Mouse (Mus musculus): ENCODE measurements around the gene Ap1b1. TPM values are rescaled to one million over a fixed set of nuclear protein-coding genes. Genes with fewer than 3 reads are reported as not detected.

Gene Ap1b1
- polyA plus RNA-seq, 1 experiment from 2014 or later, result 41.8 TPM

- Histone ChIP-seq H3K27ac (replicated peaks) (no peak overlapping the region), H3K9ac (ENCODE audit: low read length) (no peak overlapping the region), H3K4me1 (replicated peaks; ENCODE audit: control insufficient read depth, insufficient read depth) (no peaks in the 10 kb centered on the region), H3K27me3 (ENCODE audit: control insufficient read depth, insufficient read depth, low read length) (no peaks in the 10 kb centered on the region), H3K36me3 (ENCODE audit: control insufficient read depth, insufficient read depth, low read length) (0 out of 2 replicates have a peak, but pooled peaks cover 4% of the 10 kb centered on the region), H3K4me3 (ENCODE audit: low read depth, low read length) (no peak overlapping the region), H3K4me2 (replicated peaks; ENCODE audit: low read depth) (no peak overlapping the region), H3K9me3 (ENCODE audit: control insufficient read depth, low read length) (no peaks in the 10 kb centered on the region)
- 78% methylated on average over 1 of the region's 1 CpGs for WGBS
- no peak for ATAC-seq (ENCODE audit: low FRiP score, low TSS enrichment)
- DNase-seq (ENCODE audit: low spot score), result no peak
- no peak for TF ChIP-seq CTCF (IDR thresholded peaks at IDR 0.05; ENCODE audit: low read depth)
- no peak for TF ChIP-seq EP300 (optimal IDR thresholded peaks at IDR 0.05)
Measured at GRCm38 (mm10) chr11:5011480-5011879, 24.9 kb downstream of the Ap1b1 start.

DNA sequence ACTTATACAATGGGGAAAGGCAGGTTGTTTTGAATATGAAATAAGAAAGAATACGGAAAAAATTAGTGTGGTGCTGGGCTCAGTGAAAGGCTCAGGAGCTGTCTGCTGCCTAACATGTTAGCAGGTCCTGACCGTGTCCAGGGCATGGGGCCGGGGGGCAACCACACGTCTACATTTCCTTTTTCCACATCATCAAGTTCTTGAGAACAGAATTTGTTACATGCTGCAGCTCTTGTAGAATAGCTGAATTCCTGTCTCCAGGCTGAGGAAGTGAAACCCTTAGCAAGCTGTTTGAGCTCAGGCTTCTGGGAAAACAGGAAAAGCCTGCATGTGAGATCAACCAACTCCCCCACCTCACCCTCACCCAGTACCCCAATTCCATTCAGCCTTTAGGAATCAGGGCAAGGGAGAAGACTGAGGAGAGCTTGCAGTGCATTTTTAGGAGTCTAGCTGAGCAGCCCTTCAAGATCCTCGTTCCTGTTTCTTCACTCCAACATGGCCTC lies 25.6 kb downstream of the Ap1b1 start:
- Histone ChIP-seq H3K27ac (replicated peaks) (no peak overlapping the region), H3K27me3 (ENCODE audit: control insufficient read depth, insufficient read depth, low read length) (no peaks in the 10 kb centered on the region), H3K9me3 (ENCODE audit: control insufficient read depth, low read length) (no peaks in the 10 kb centered on the region), H3K36me3 (ENCODE audit: control insufficient read depth, insufficient read depth, low read length) (0 out of 2 replicates have a peak, but pooled peaks cover 4% of the 10 kb centered on the region), H3K9ac (ENCODE audit: low read length) (no peak overlapping the region), H3K4me2 (replicated peaks; ENCODE audit: low read depth) (no peak overlapping the region), H3K4me3 (ENCODE audit: low read depth, low read length) (no peak overlapping the region), H3K4me1 (replicated peaks; ENCODE audit: control insufficient read depth, insufficient read depth) (no peaks in the 10 kb centered on the region)
- TF ChIP-seq CTCF (IDR thresholded peaks at IDR 0.05; ENCODE audit: low read depth), result no peak
- no peak for TF ChIP-seq EP300 (optimal IDR thresholded peaks at IDR 0.05)
- 68% methylated on average over 5 of the region's 5 CpGs for WGBS
- DNase-seq (ENCODE audit: low spot score), result no peak
- no peak; the same call in 1 of the 2 replicates for ATAC-seq (ENCODE audit: low FRiP score, low TSS enrichment)

- no peak overlapping the region for H3K4me3 ChIP-seq (ENCODE audit: low read depth, low read length)
- DNase-seq (ENCODE audit: low spot score) (peak; percentile 62), ATAC-seq (ENCODE audit: low FRiP score, low TSS enrichment) (peak; percentile 62)
- no peaks in the 10 kb centered on the region for H3K4me1 ChIP-seq (replicated peaks; ENCODE audit: control insufficient read depth, insufficient read depth)
- peak; percentile 81 for TF ChIP-seq CTCF (IDR thresholded peaks at IDR 0.05; ENCODE audit: low read depth)
- TF ChIP-seq EP300 (optimal IDR thresholded peaks at IDR 0.05), result no peak
- peaks cover 19% of the 10 kb centered on the region for H3K36me3 ChIP-seq (ENCODE audit: control insufficient read depth, insufficient read depth, low read length)
- H3K27me3 ChIP-seq (ENCODE audit: control insufficient read depth, insufficient read depth, low read length), result no peaks in the 10 kb centered on the region
- no peak overlapping the region for H3K27ac ChIP-seq (replicated peaks)
- H3K4me2 ChIP-seq (replicated peaks; ENCODE audit: low read depth), result no peak overlapping the region
- 56% methylated on average over 2 of the region's 2 CpGs for WGBS
- H3K9ac ChIP-seq (ENCODE audit: low read length), result no peak overlapping the region
- H3K9me3 ChIP-seq (ENCODE audit: control insufficient read depth, low read length), result no peaks in the 10 kb centered on the region
Measured at GRCm38 (mm10) chr11:5015720-5016119, 29.1 kb downstream of the Ap1b1 start.

GRCm38 (mm10) chr11:5016286-5016685 lies 29.7 kb downstream of the Ap1b1 start:
- no peaks in the 10 kb centered on the region for H3K4me1 ChIP-seq (replicated peaks; ENCODE audit: control insufficient read depth, insufficient read depth)
- TF ChIP-seq EP300 (optimal IDR thresholded peaks at IDR 0.05) (no peak), CTCF (IDR thresholded peaks at IDR 0.05; ENCODE audit: low read depth) (no peak)
- no peak overlapping the region for H3K4me2 ChIP-seq (replicated peaks; ENCODE audit: low read depth)
- no peak overlapping the region for H3K9ac ChIP-seq (ENCODE audit: low read length)
- DNase-seq (ENCODE audit: low spot score), result no peak
- WGBS, result 89% methylated on average over 5 of the region's 5 CpGs
- H3K27me3 ChIP-seq (ENCODE audit: control insufficient read depth, insufficient read depth, low read length), result no peaks in the 10 kb centered on the region
- no peak overlapping the region for H3K4me3 ChIP-seq (ENCODE audit: low read depth, low read length)
- no peak for ATAC-seq (ENCODE audit: low FRiP score, low TSS enrichment)
- H3K36me3 ChIP-seq (ENCODE audit: control insufficient read depth, insufficient read depth, low read length), result peaks cover 19% of the 10 kb centered on the region
- H3K9me3 ChIP-seq (ENCODE audit: control insufficient read depth, low read length), result no peaks in the 10 kb centered on the region
- H3K27ac ChIP-seq (replicated peaks), result no peak overlapping the region

GRCm38 (mm10) chr11:5017506-5017905 lies 30.9 kb downstream of the Ap1b1 start:
- Histone ChIP-seq H3K4me1 (replicated peaks; ENCODE audit: control insufficient read depth, insufficient read depth) (no peaks in the 10 kb centered on the region), H3K9me3 (ENCODE audit: control insufficient read depth, low read length) (no peaks in the 10 kb centered on the region), H3K27ac (replicated peaks) (no peak overlapping the region), H3K27me3 (ENCODE audit: control insufficient read depth, insufficient read depth, low read length) (no peaks in the 10 kb centered on the region), H3K36me3 (ENCODE audit: control insufficient read depth, insufficient read depth, low read length) (peaks cover 19% of the 10 kb centered on the region), H3K4me3 (ENCODE audit: low read depth, low read length) (no peak overlapping the region), H3K9ac (ENCODE audit: low read length) (no peak overlapping the region), H3K4me2 (replicated peaks; ENCODE audit: low read depth) (no peak overlapping the region)
- DNase-seq (ENCODE audit: low spot score), result peak; percentile 29
- WGBS, result 60% methylated on average over 6 of the region's 6 CpGs
- no peak for ATAC-seq (ENCODE audit: low FRiP score, low TSS enrichment)
- TF ChIP-seq EP300 (optimal IDR thresholded peaks at IDR 0.05) (no peak), CTCF (IDR thresholded peaks at IDR 0.05; ENCODE audit: low read depth) (peak; percentile 68)

- peaks cover 21% of the 10 kb centered on the region for H3K36me3 ChIP-seq (ENCODE audit: control insufficient read depth, insufficient read depth, low read length)
- no peak overlapping the region for H3K27ac ChIP-seq (replicated peaks)
- H3K9me3 ChIP-seq (ENCODE audit: control insufficient read depth, low read length), result no peaks in the 10 kb centered on the region
- TF ChIP-seq CTCF (IDR thresholded peaks at IDR 0.05; ENCODE audit: low read depth), result no peak
- no peak overlapping the region for H3K9ac ChIP-seq (ENCODE audit: low read length)
- WGBS, result 100% methylated on average over 1 of the region's 1 CpGs
- DNase-seq (ENCODE audit: low spot score) (no peak), ATAC-seq (ENCODE audit: low FRiP score, low TSS enrichment) (no peak)
- no peak overlapping the region for H3K4me2 ChIP-seq (replicated peaks; ENCODE audit: low read depth)
- no peaks in the 10 kb centered on the region for H3K4me1 ChIP-seq (replicated peaks; ENCODE audit: control insufficient read depth, insufficient read depth)
- H3K27me3 ChIP-seq (ENCODE audit: control insufficient read depth, insufficient read depth, low read length), result no peaks in the 10 kb centered on the region
- H3K4me3 ChIP-seq (ENCODE audit: low read depth, low read length), result no peak overlapping the region
Measured at GRCm38 (mm10) chr11:5025108-5025507, 38.5 kb downstream of the Ap1b1 start.
